Mouse (Mus musculus) cerebral cortex, adult 2 months (tissue): ENCODE results near the gene Snx4.

Source experiments
- WGBS: fragments of 180-500 bp; shearing (Covaris S2); methylation state at CpG from one replicate; pipeline ENCODE4 v1.1.7; 2018; 5-methylcytosine and 5-hydroxymethylcytosine counted together

Gene Snx4

GRCm38 (mm10) chr16:33271824-33272223 lies 20.6 kb downstream of the Snx4 start:
- WGBS, result 92% methylated on average over 4 of the region's 4 CpGs

GRCm38 (mm10) chr16:33283079-33283478 lies 31.8 kb downstream of the Snx4 start:
- 46% methylated on average over 1 of the region's 1 CpGs for WGBS

- WGBS, result 76% methylated on average over 9 of the region's 9 CpGs
These were observed 37.3 kb downstream of the Snx4 start for GRCm38 (mm10) chr16:33288536-33288935.

- 82% methylated on average over 7 of the region's 7 CpGs for WGBS
These were observed 38.7 kb downstream of the Snx4 start for GRCm38 (mm10) chr16:33289981-33290380.

- WGBS, result 98% methylated on average over 7 of the region's 7 CpGs
These were observed 41.0 kb downstream of the Snx4 start for GRCm38 (mm10) chr16:33292241-33292640.

GRCm38 (mm10) chr16:33294681-33295080 lies 43.4 kb downstream of the Snx4 start:
- 81% methylated on average over 7 of the region's 7 CpGs for WGBS

- 91% methylated on average over 9 of the region's 9 CpGs for WGBS
These were observed 44.1 kb downstream of the Snx4 start for GRCm38 (mm10) chr16:33295321-33295720.

- 56% methylated on average over 1 of the region's 1 CpGs for WGBS
These were observed 46.3 kb downstream of the Snx4 start for GRCm38 (mm10) chr16:33297493-33297892.

- 4% methylated on average over 4 of the region's 4 CpGs for WGBS
These were observed 55.4 kb downstream of the Snx4 start for GRCm38 (mm10) chr16:33306633-33307070.

- WGBS, result 63% methylated on average over 7 of the region's 7 CpGs
These were observed 56.5 kb downstream of the Snx4 start for GRCm38 (mm10) chr16:33307761-33308160.

- WGBS, result 84% methylated on average over 3 of the region's 3 CpGs
These were observed 57.8 kb downstream of the Snx4 start for GRCm38 (mm10) chr16:33309066-33309465.

GRCm38 (mm10) chr16:33315611-33316010 lies 64.4 kb downstream of the Snx4 start:
- WGBS, result 89% methylated on average over 4 of the region's 4 CpGs

GRCm38 (mm10) chr16:33317646-33318045 lies 66.4 kb downstream of the Snx4 start:
- WGBS, result 78% methylated on average over 3 of the region's 3 CpGs

- 79% methylated on average over 7 of the region's 7 CpGs for WGBS
These were observed 66.8 kb downstream of the Snx4 start for GRCm38 (mm10) chr16:33318059-33318458.

- WGBS, result 53% methylated on average over 12 of the region's 12 CpGs
These were observed 74.6 kb downstream of the Snx4 start for GRCm38 (mm10) chr16:33325704-33326455.

GRCm38 (mm10) chr16:33326589-33326988 lies 75.3 kb downstream of the Snx4 start:
- WGBS, result 42% methylated on average over 9 of the region's 9 CpGs

- WGBS, result 71% methylated on average over 9 of the region's 9 CpGs
These were observed 75.9 kb downstream of the Snx4 start for GRCm38 (mm10) chr16:33327101-33327500.

- WGBS, result 85% methylated on average over 14 of the region's 14 CpGs
These were observed 81.8 kb downstream of the Snx4 start for GRCm38 (mm10) chr16:33333015-33333414.

GRCm38 (mm10) chr16:33337177-33337576 lies 85.9 kb downstream of the Snx4 start:
- 6% methylated on average over 8 of the region's 8 CpGs for WGBS

GRCm38 (mm10) chr16:33337681-33338080 lies 86.4 kb downstream of the Snx4 start:
- WGBS, result 73% methylated on average over 10 of the region's 10 CpGs

- 62% methylated on average over 4 of the region's 4 CpGs for WGBS
These were observed 87.2 kb downstream of the Snx4 start for GRCm38 (mm10) chr16:33338492-33338891.

- WGBS, result 91% methylated on average over 2 of the region's 2 CpGs
These were observed 88.2 kb downstream of the Snx4 start for GRCm38 (mm10) chr16:33339476-33339875.

GRCm38 (mm10) chr16:33342356-33342755 lies 91.1 kb downstream of the Snx4 start:
- 89% methylated on average over 1 of the region's 1 CpGs for WGBS

- 86% methylated on average over 5 of the region's 5 CpGs for WGBS
These were observed 91.9 kb downstream of the Snx4 start for GRCm38 (mm10) chr16:33343106-33343505.
